Mouse (Mus musculus): ENCODE measurements around the gene Car8. TPM values are rescaled to one million over a fixed set of nuclear protein-coding genes. Genes with fewer than 3 reads are reported as not detected.
"Not testable (repeated sequence)": the region's sequence is repeated elsewhere in the genome, so short reads cannot be mapped to it uniquely, and the experiment has no call there.

Gene Car8
- polyA plus RNA-seq, 1 experiment from 2014 or later: 3.5 TPM

DNA sequence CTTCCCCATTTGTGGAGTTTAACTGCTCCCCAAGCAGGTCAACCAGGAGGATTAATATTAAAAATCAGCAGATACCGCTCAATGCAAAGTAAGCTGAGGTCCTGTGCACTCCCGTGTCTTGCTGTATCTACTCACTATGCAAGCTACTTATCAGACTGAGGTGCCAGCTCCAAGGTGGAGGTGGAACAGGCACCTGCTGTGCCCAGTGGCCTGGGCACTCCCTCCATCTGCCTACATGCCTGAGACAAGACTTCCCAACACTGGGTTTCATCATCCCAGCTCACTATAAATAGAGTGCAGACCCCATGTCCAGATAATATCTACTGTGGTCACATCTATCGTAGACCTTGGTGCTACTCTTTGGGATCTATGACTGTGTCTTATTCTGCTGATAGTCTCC lies 127.0 kb downstream of the Car8 start:
- ATAC-seq (ENCODE audit: low read depth): no peak
- Histone ChIP-seq H3K36me3 (ENCODE audit: control insufficient read depth, insufficient read depth, low read length) (no peaks in the 10 kb centered on the region), H3K9ac (ENCODE audit: low read depth, low read length) (no peak overlapping the region), H3K4me2 (ENCODE audit: low read depth, low read length) (no peak overlapping the region), H3K4me3 (ENCODE audit: low read depth, low read length) (no peak overlapping the region), H3K4me1 (ENCODE audit: control insufficient read depth, insufficient read depth, low read length) (no peaks in the 10 kb centered on the region), H3K9me3 (ENCODE audit: control insufficient read depth, low read length) (no peaks in the 10 kb centered on the region), H3K27me3 (replicated peaks; ENCODE audit: control insufficient read depth, insufficient read depth, low read length) (no peaks in the 10 kb centered on the region), H3K27ac (replicated peaks; ENCODE audit: low read depth, low read length) (no peak overlapping the region)
- DNase-seq (ENCODE audit: low spot score): no peak
- WGBS: 94% methylated on average over 3 of the region's 3 CpGs

DNA sequence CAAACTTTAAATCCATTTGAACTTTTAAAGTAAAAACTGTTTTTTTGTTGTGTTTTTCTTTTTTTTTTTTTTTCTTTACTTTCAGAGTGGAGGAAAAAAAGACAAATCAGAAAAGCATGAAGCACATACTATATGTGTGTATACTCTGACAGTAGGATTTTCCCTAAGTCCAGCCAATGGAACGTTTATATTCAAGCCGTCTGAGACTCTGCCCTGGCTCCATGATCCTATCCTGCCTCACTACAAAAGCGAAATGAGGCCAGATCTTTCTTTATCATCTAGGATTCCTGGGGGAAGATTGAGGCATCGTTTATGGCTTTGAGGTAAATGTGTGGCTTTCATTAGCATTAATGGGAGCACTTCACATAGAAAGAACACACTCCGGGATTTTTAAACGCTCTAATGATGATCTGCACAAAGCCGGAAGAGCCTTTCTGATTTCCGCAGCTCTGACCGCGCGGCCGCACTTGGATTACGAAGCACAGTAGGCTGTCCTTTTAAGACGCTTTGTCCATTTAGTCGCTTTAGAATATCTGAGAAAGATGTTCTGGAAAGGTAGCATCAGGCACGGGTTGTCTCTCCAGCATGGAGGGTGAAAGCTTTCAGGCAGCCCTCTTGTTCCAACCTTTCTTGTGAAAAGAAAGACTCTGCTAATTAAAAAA lies 128.8 kb downstream of the Car8 start:
- no peak overlapping the region for H3K4me2 ChIP-seq (ENCODE audit: low read depth, low read length)
- no peaks in the 10 kb centered on the region for H3K36me3 ChIP-seq (ENCODE audit: control insufficient read depth, insufficient read depth, low read length)
- H3K27ac ChIP-seq (replicated peaks; ENCODE audit: low read depth, low read length): no peak overlapping the region
- no peaks in the 10 kb centered on the region for H3K4me1 ChIP-seq (ENCODE audit: control insufficient read depth, insufficient read depth, low read length)
- no peak for DNase-seq (ENCODE audit: low spot score)
- no peak overlapping the region for H3K9ac ChIP-seq (ENCODE audit: low read depth, low read length)
- H3K27me3 ChIP-seq (replicated peaks; ENCODE audit: control insufficient read depth, insufficient read depth, low read length): no peaks in the 10 kb centered on the region
- H3K4me3 ChIP-seq (ENCODE audit: low read depth, low read length): no peak overlapping the region
- no peak for ATAC-seq (ENCODE audit: low read depth)
- no peaks in the 10 kb centered on the region for H3K9me3 ChIP-seq (ENCODE audit: control insufficient read depth, low read length)
- WGBS: 81% methylated on average over 16 of the region's 16 CpGs

DNA sequence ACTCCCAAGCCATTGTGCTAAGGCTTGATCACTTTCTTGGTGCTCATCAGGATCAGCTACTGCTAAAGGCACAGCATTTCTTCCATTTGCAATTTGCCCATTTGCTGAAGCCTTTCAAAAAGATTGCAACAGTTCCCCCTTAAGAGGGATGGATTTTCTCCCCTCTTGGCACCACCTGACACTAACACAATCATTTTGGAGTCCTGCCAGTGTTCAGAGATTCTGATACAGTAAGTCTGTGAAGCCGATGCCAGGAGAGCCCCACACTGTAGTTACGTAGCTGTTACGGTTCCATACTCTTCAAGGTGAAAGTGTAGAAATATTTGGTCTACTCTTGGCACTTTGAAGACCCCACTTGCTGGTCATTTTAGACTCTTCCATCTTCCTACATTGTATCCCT lies 137.4 kb downstream of the Car8 start:
- H3K4me3 ChIP-seq (ENCODE audit: low read depth, low read length): no peak overlapping the region
- H3K27ac ChIP-seq (replicated peaks; ENCODE audit: low read depth, low read length): no peak overlapping the region
- H3K4me1 ChIP-seq (ENCODE audit: control insufficient read depth, insufficient read depth, low read length): no peaks in the 10 kb centered on the region
- WGBS: 77% methylated on average over 3 of the region's 3 CpGs
- peak; percentile 36 for DNase-seq (ENCODE audit: low spot score)
- no peaks in the 10 kb centered on the region for H3K36me3 ChIP-seq (ENCODE audit: control insufficient read depth, insufficient read depth, low read length)
- ATAC-seq (ENCODE audit: low read depth): no peak
- H3K9ac ChIP-seq (ENCODE audit: low read depth, low read length): no peak overlapping the region
- no peaks in the 10 kb centered on the region for H3K27me3 ChIP-seq (replicated peaks; ENCODE audit: control insufficient read depth, insufficient read depth, low read length)
- H3K9me3 ChIP-seq (ENCODE audit: control insufficient read depth, low read length): no peaks in the 10 kb centered on the region
- no peak overlapping the region for H3K4me2 ChIP-seq (ENCODE audit: low read depth, low read length)

DNA sequence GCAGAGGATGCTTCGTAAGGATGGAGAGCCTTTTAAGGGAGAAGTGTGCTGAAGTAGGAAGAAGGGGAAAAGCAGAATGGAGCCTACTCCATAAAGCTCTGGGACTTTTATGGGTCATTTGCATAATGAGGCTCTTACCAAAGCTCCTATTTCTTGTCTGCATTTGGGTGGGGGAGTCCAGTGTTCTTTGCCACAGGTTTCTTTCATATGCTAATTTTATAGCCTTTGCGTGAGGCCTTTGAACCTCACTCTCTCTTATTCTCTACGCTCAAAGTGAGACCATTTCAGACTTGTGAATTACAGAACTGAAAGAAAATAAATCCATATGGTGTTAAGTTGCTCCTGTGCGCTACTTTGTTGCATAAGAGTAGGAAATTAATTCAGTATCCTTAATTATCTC lies 140.8 kb downstream of the Car8 start:
- ATAC-seq (ENCODE audit: low read depth) (no peak), DNase-seq (ENCODE audit: low spot score) (no peak)
- WGBS: 76% methylated on average over 4 of the region's 4 CpGs
- Histone ChIP-seq H3K4me2 (ENCODE audit: low read depth, low read length) (no peak overlapping the region), H3K4me3 (ENCODE audit: low read depth, low read length) (no peak overlapping the region), H3K9me3 (ENCODE audit: control insufficient read depth, low read length) (no peaks in the 10 kb centered on the region), H3K9ac (ENCODE audit: low read depth, low read length) (no peak overlapping the region), H3K4me1 (ENCODE audit: control insufficient read depth, insufficient read depth, low read length) (no peaks in the 10 kb centered on the region), H3K27me3 (replicated peaks; ENCODE audit: control insufficient read depth, insufficient read depth, low read length) (no peaks in the 10 kb centered on the region), H3K27ac (replicated peaks; ENCODE audit: low read depth, low read length) (no peak overlapping the region), H3K36me3 (ENCODE audit: control insufficient read depth, insufficient read depth, low read length) (no peaks in the 10 kb centered on the region)

DNA sequence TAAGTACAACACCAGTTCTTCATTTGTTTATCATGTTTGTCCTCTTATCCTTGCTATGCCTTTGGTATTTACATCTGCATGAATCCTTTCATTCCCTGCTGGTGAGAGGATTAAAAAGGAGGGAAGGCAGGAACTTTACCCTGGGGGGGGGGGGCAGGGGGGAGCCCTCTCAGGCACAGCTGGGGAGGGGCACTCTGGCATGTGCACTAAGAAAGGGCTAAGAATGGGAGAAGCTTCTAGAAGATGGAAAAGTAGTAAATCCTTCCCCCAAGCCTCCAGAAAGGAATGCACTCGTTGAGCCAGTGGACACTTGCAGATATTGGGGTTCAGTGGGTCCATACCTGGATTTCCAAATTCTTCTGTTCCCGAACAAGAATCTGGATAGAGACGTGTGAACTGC lies 141.2 kb downstream of the Car8 start:
- Histone ChIP-seq H3K9ac (ENCODE audit: low read depth, low read length) (no peak overlapping the region), H3K36me3 (ENCODE audit: control insufficient read depth, insufficient read depth, low read length) (no peaks in the 10 kb centered on the region), H3K27me3 (replicated peaks; ENCODE audit: control insufficient read depth, insufficient read depth, low read length) (no peaks in the 10 kb centered on the region), H3K27ac (replicated peaks; ENCODE audit: low read depth, low read length) (no peak overlapping the region), H3K4me2 (ENCODE audit: low read depth, low read length) (no peak overlapping the region), H3K4me1 (ENCODE audit: control insufficient read depth, insufficient read depth, low read length) (no peaks in the 10 kb centered on the region), H3K4me3 (ENCODE audit: low read depth, low read length) (no peak overlapping the region), H3K9me3 (ENCODE audit: control insufficient read depth, low read length) (no peaks in the 10 kb centered on the region)
- ATAC-seq (ENCODE audit: low read depth) (no peak), DNase-seq (ENCODE audit: low spot score) (no peak)
- WGBS: 64% methylated on average over 3 of the region's 3 CpGs

DNA sequence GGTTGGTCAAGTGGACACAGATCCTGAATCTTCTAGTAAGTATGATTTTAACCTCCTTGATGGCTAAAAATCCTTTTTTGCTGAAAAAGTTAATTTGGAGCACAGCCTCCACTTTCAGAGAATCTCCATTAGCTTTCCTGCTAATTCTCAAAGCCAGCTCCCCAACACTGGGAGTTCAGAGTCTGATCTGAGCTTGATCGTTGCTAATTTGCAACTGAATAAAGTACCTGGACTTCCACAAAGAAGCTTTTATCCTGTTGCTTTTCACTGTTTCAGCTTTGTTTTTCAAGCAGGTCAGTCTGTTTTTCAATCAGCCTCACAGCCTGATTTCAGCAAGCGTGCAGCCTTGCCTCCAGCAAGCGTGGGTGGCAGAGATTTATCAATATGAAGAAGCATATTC lies 145.3 kb downstream of the Car8 start:
- H3K9ac ChIP-seq (ENCODE audit: low read depth, low read length); ATAC-seq (ENCODE audit: low read depth): not testable (repeated sequence)
- 82% methylated on average over 3 of the region's 3 CpGs for WGBS

More for the DNA sequence above, 145.3 kb downstream of the Car8 start:
- not testable (repeated sequence) for H3K4me2 ChIP-seq (ENCODE audit: low read depth, low read length); H3K9me3 ChIP-seq (ENCODE audit: control insufficient read depth, low read length); DNase-seq (ENCODE audit: low spot score); H3K36me3 ChIP-seq (ENCODE audit: control insufficient read depth, insufficient read depth, low read length); H3K4me3 ChIP-seq (ENCODE audit: low read depth, low read length); H3K27ac ChIP-seq (replicated peaks; ENCODE audit: low read depth, low read length); H3K4me1 ChIP-seq (ENCODE audit: control insufficient read depth, insufficient read depth, low read length); H3K27me3 ChIP-seq (replicated peaks; ENCODE audit: control insufficient read depth, insufficient read depth, low read length)

Small RNA genes within 50 kb of the gene (microRNA-seq; reads per million reads assigned to microRNA genes)
- gene Gm25355 (ENCODE audit: borderline number of aligned reads): not detected

Measured in embryonic facial prominence, embryonic 14.5 days (tissue).